Comparison of ENCODE assay signal across 15 mouse cellular contexts in the genomic region with DNA sequence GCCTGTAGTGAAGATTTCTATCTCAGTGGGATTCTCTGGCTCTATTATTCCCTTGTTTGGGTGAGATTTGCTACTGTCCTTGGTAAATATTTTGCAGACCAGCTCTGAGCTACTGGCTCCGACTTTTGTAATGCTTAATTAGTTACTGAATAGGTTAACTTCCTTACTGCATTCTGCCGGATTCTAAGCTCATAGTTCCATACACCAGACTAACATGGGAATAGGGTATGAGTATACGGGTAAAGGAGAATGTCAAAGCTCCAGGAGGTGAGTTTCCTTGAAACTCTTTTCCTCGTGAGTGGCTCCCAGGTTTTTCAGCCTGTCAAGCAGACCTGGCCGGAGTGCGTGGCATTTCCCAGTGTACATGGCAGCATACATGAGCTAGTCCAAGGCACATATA. TPM values are rescaled to one million over a fixed set of nuclear protein-coding genes. Genes with fewer than 3 reads are reported as not detected.
DNase-seq lines count a peak whose midpoint lies in the region; ATAC-seq and TF ChIP-seq lines count a peak whose summit lies in the region.
"Not testable (repeated sequence)": the region's sequence is repeated elsewhere in the genome, so short reads cannot be mapped to it uniquely, and the experiment has no call there.
"Had no signal": no experiment of that assay in that cellular context is flagged by ENCODE, and none has a peak within 500 bp of the region (broad histone marks: within the 10 kb centered on the region; RNA-seq: fewer than 3 reads in every experiment).

No protein-coding gene starts in this region.

- H3K4me3 ChIP-seq in kidney, adult 2 months (ENCODE audit: insufficient read depth, low read depth, low read length); kidney, embryonic 15.5 days (replicated peaks); kidney, embryonic 16.5 days (ENCODE audit: low read length); kidney, postnatal 0 days (replicated peaks; ENCODE audit: low read depth, low read length): not testable (repeated sequence)

- not testable (repeated sequence) for H3K4me1 ChIP-seq in kidney, adult 2 months (ENCODE audit: control insufficient read depth, insufficient read depth, low read length); kidney, embryonic 15.5 days; kidney, embryonic 16.5 days (ENCODE audit: insufficient read depth, low read length); kidney, postnatal 0 days (replicated peaks; ENCODE audit: insufficient read depth, low read length)

- H3K4me2 ChIP-seq in kidney, embryonic 15.5 days; kidney, embryonic 16.5 days (replicated peaks; ENCODE audit: low read depth, low read length); kidney, postnatal 0 days (ENCODE audit: low read length): not testable (repeated sequence)

- TF ChIP-seq POLR2A in kidney, adult 2 months (IDR thresholded peaks at IDR 0.05; ENCODE audit: low read depth, low read length): not testable (repeated sequence)

- H3K27ac ChIP-seq in kidney, adult 2 months (ENCODE audit: insufficient read depth, low read depth, low read length); kidney, embryonic 15.5 days; kidney, embryonic 16.5 days (ENCODE audit: low read length); kidney, postnatal 0 days: not testable (repeated sequence)

- not testable (repeated sequence) for H3K9ac ChIP-seq in kidney, embryonic 15.5 days; kidney, embryonic 16.5 days (replicated peaks; ENCODE audit: low read length); kidney, postnatal 0 days (ENCODE audit: low read depth, low read length)

- not testable (repeated sequence) for H3K27me3 ChIP-seq in kidney, adult 2 months (replicated peaks; ENCODE audit: control insufficient read depth, insufficient read depth, low read length); kidney, embryonic 15.5 days; kidney, embryonic 16.5 days (ENCODE audit: insufficient read depth, low read length); kidney, postnatal 0 days (ENCODE audit: insufficient read depth, low read length)

- H3K9me3 ChIP-seq in kidney, embryonic 15.5 days (replicated peaks); kidney, embryonic 16.5 days (ENCODE audit: low read length); kidney, postnatal 0 days (replicated peaks; ENCODE audit: low read length): not testable (repeated sequence)

- not testable (repeated sequence) for H3K36me3 ChIP-seq in kidney, adult 2 months (ENCODE audit: control insufficient read depth, insufficient read depth, low read length); kidney, embryonic 15.5 days; kidney, embryonic 16.5 days (ENCODE audit: insufficient read depth, low read length); kidney, postnatal 0 days (ENCODE audit: insufficient read depth, low read length)

- TF ChIP-seq CTCF in kidney, adult 2 months (conservative IDR thresholded peaks at IDR 0.05; ENCODE audit: insufficient read depth, insufficient read length, low read depth, low read length); kidney, postnatal 0 days (IDR thresholded peaks at IDR 0.05; ENCODE audit: low read depth): not testable (repeated sequence)

- WGBS in kidney, adult 2 months: 35% methylated on average over 6 of the region's 6 CpGs
- WGBS in kidney, embryonic 15.5 days: 55% methylated on average over 6 of the region's 6 CpGs
- WGBS in kidney, embryonic 16.5 days: 47% methylated on average over 6 of the region's 6 CpGs
- 39% methylated on average over 6 of the region's 6 CpGs for whole genome bisulfite sequencing in kidney, postnatal 0 days

- ATAC-seq in kidney, embryonic 15.5 days (replicated peaks; ENCODE audit: low FRiP score): peak; percentile 79
- peak; percentile 86 for ATAC-seq in kidney, embryonic 16.5 days (ENCODE audit: low FRiP score, low TSS enrichment)
- not testable (repeated sequence) for ATAC-seq in kidney, postnatal 0 days (replicated peaks; ENCODE audit: low FRiP score, low read depth)

- peak; percentile 8 for DNase-seq in R1 (ENCODE audit: low read depth, low spot score)
- DNase-seq in kidney, adult 11 months: peak; percentile 4
- DNase-seq in kidney, adult 2 months: peak; percentile 25
- DNase-seq in kidney, adult 9 months: peak; percentile 17
- peak; percentile 0 for DNase-seq in kidney, postnatal 0 days (ENCODE audit: low spot score)
- peak; percentile 2 to 6 for DNase-seq in kidney, postnatal 36 days

RNA-seq across cellular contexts. Expression of a gene that starts 2.8 kb away (rescaled TPM):
- not detected in 2 replicates for polyA plus RNA-seq in kidney, adult 2 months (2012; rRNA removed)
- not detected in 2 replicates for polyA plus RNA-seq in kidney, embryonic 15.5 days (2015; fragmentation: Nextera tagmentation; extraction: Ambion mirVana)
- not detected in 2 replicates for polyA plus RNA-seq in kidney, embryonic 16.5 days (2015; fragmentation: Nextera tagmentation; extraction: Ambion mirVana)
- not detected in 2 replicates for polyA plus RNA-seq in kidney, postnatal 0 days (2015; fragmentation: Nextera tagmentation; extraction: Ambion mirVana)
- polyA plus RNA-seq: activated CD4-positive, CD25-positive, alpha-beta regulatory T cell, adult 4 months; adrenal gland, adult 2 months; brain, embryonic 14.5 days; C2C12; CD4-positive, CD25-positive, alpha-beta regulatory T cell, adult 4 months; G1E; Patski had no signal

RNA-seq across cellular contexts. Expression of a gene that starts 14.5 kb away (rescaled TPM):
- not detected in 2 replicates for polyA plus RNA-seq in kidney, adult 2 months (2012; rRNA removed)
- not detected in 2 replicates for polyA plus RNA-seq in kidney, embryonic 15.5 days (2015; fragmentation: Nextera tagmentation; extraction: Ambion mirVana)
- not detected in 2 replicates for polyA plus RNA-seq in kidney, embryonic 16.5 days (2015; fragmentation: Nextera tagmentation; extraction: Ambion mirVana)
- polyA plus RNA-seq in kidney, postnatal 0 days (2015; fragmentation: Nextera tagmentation; extraction: Ambion mirVana): not detected in 2 replicates
- polyA plus RNA-seq: activated CD4-positive, CD25-positive, alpha-beta regulatory T cell, adult 4 months; adrenal gland, adult 2 months; brain, embryonic 14.5 days; C2C12; CD4-positive, CD25-positive, alpha-beta regulatory T cell, adult 4 months; G1E; Patski had no signal

RNA-seq across cellular contexts. Expression of a gene that starts 23.1 kb away (rescaled TPM):
- not detected in 2 replicates for polyA plus RNA-seq in kidney, adult 2 months (2012; rRNA removed)
- not detected in 2 replicates for polyA plus RNA-seq in kidney, embryonic 15.5 days (2015; fragmentation: Nextera tagmentation; extraction: Ambion mirVana)
- polyA plus RNA-seq in kidney, embryonic 16.5 days (2015; fragmentation: Nextera tagmentation; extraction: Ambion mirVana): not detected in 2 replicates
- polyA plus RNA-seq in kidney, postnatal 0 days (2015; fragmentation: Nextera tagmentation; extraction: Ambion mirVana): not detected in 2 replicates
- polyA plus RNA-seq: adrenal gland, adult 2 months; C2C12; G1E; Patski had no signal

RNA-seq across cellular contexts. Expression of a gene that starts 36.9 kb away (rescaled TPM):
- not detected in 2 replicates for polyA plus RNA-seq in kidney, adult 2 months (2012; rRNA removed)
- not detected in 2 replicates for polyA plus RNA-seq in kidney, embryonic 15.5 days (2015; fragmentation: Nextera tagmentation; extraction: Ambion mirVana)
- polyA plus RNA-seq in kidney, embryonic 16.5 days (2015; fragmentation: Nextera tagmentation; extraction: Ambion mirVana): not detected in 2 replicates
- not detected in 2 replicates for polyA plus RNA-seq in kidney, postnatal 0 days (2015; fragmentation: Nextera tagmentation; extraction: Ambion mirVana)
- polyA plus RNA-seq: activated CD4-positive, CD25-positive, alpha-beta regulatory T cell, adult 4 months; adrenal gland, adult 2 months; brain, embryonic 14.5 days; C2C12; CD4-positive, CD25-positive, alpha-beta regulatory T cell, adult 4 months; G1E; Patski had no signal

RNA-seq across cellular contexts. Expression of a gene that starts 50.7 kb away (rescaled TPM):
- polyA plus RNA-seq in kidney, adult 2 months (2012; rRNA removed): not detected in 2 replicates
- not detected in 2 replicates for polyA plus RNA-seq in kidney, embryonic 15.5 days (2015; fragmentation: Nextera tagmentation; extraction: Ambion mirVana)
- polyA plus RNA-seq in kidney, embryonic 16.5 days (2015; fragmentation: Nextera tagmentation; extraction: Ambion mirVana): not detected in 2 replicates
- not detected in 2 replicates for polyA plus RNA-seq in kidney, postnatal 0 days (2015; fragmentation: Nextera tagmentation; extraction: Ambion mirVana)
- polyA plus RNA-seq: activated CD4-positive, CD25-positive, alpha-beta regulatory T cell, adult 4 months; adrenal gland, adult 2 months; brain, embryonic 14.5 days; C2C12; CD4-positive, CD25-positive, alpha-beta regulatory T cell, adult 4 months; G1E; Patski had no signal
